Mouse (Mus musculus) bone marrow, adult 2 months (tissue): ENCODE measurements around the gene Tmem39b.
A peak's percentile ranks its signal among the peaks of the same experiment; 100 is the strongest.

Source experiments
- CTCF ChIP-seq: fragments of 200-500 bp; IDR thresholded peaks from 2 replicates; pipeline ENCODE4 v1.5.1; 2011; ENCODE audit warnings: low read length, control low read depth; ENCODE audit not compliant: control insufficient read depth, insufficient read depth
- POLR2A ChIP-seq: fragments of 200-500 bp; IDR thresholded peaks from 2 replicates; pipeline ENCODE4 v1.6.1; 2011; ENCODE audit warnings: low read depth, mild to moderate bottlenecking, control low read depth, low read length, borderline replicate concordance; ENCODE audit not compliant: control insufficient read depth

DNA sequence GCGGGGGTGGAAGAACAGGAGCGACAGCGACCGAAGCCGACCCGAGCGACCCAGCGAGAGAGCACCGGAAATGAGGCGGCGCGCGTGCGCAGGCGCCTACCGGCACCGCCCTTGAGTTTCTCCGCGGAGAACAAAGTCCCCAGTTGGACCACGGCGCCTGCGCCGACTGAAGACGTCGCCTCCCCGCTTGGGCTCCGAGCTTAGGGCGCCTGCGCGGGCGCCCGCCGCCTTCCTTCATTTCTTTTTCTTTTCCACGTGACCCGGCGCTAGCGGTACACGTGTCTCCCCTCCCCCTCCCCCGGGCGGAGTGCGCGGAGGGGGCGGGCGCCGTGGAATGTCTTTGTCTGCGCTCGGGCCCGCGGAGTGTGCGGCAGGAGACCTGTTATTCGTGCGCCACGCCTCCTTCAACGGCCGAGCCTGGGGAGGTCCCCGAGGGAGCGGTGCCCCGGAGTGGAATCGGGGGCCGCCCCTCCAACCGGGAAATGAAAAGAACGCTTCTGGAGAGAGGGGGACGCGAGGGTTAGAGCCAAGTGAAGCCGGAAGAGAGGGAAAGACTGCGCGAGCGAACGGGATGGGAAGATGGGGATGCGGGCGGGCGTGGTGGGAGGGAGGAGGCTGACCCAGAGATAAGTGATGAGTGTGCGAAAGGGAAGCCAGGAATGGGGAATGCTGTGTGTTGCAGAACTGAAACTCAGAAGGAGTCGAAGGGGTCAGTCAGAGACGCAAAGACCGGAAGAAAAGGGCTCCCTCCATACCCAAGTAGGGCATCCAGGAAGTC is 45.8 kb upstream of the Tmem39b start, which contains the start of gene Khdrbs1:
- TF ChIP-seq CTCF, result no peak
- TF ChIP-seq POLR2A, result peak; percentile 76; the same call in 1 of the 2 replicates
